Mouse (Mus musculus): ENCODE results near the gene Hprt. TPM values are rescaled to one million over a fixed set of nuclear protein-coding genes. Genes with fewer than 3 reads are reported as not detected.

Hprt gene
- polyA plus RNA-seq, 1 experiment from 2014 or later, result 162 TPM

- ATAC-seq (ENCODE audit: low read depth) (no peak), DNase-seq (ENCODE audit: low spot score) (peak; percentile 42)
- WGBS, result 54% methylated on average over 11 of the region's 11 CpGs
- no peak overlapping the region for H3K4me2 ChIP-seq (ENCODE audit: low read depth, low read length)
- no peaks in the 10 kb centered on the region for H3K36me3 ChIP-seq (ENCODE audit: control insufficient read depth, insufficient read depth, low read length)
- H3K27me3 ChIP-seq (replicated peaks; ENCODE audit: control insufficient read depth, insufficient read depth, low read length), result no peaks in the 10 kb centered on the region
- no peaks in the 10 kb centered on the region for H3K4me1 ChIP-seq (ENCODE audit: control insufficient read depth, insufficient read depth, low read length)
- no peak overlapping the region for H3K9ac ChIP-seq (ENCODE audit: low read depth, low read length)
- no peaks in the 10 kb centered on the region for H3K9me3 ChIP-seq (ENCODE audit: control insufficient read depth, low read length)
- no peak overlapping the region for H3K27ac ChIP-seq (replicated peaks; ENCODE audit: low read depth, low read length)
- H3K4me3 ChIP-seq (ENCODE audit: low read depth, low read length), result no peak overlapping the region
Observed at GRCm38 (mm10) chrX:53025471-53026223, 37.7 kb downstream of the Hprt start.

GRCm38 (mm10) chrX:53029559-53029958, 41.6 kb downstream of the Hprt start:
- no peaks in the 10 kb centered on the region for H3K36me3 ChIP-seq (ENCODE audit: control insufficient read depth, insufficient read depth, low read length)
- DNase-seq (ENCODE audit: low spot score) (no peak), ATAC-seq (ENCODE audit: low read depth) (no peak)
- WGBS, result 71% methylated on average over 5 of the region's 5 CpGs
- H3K27ac ChIP-seq (replicated peaks; ENCODE audit: low read depth, low read length), result no peak overlapping the region
- H3K4me2 ChIP-seq (ENCODE audit: low read depth, low read length), result no peak overlapping the region
- no peaks in the 10 kb centered on the region for H3K9me3 ChIP-seq (ENCODE audit: control insufficient read depth, low read length)
- no peak overlapping the region for H3K4me3 ChIP-seq (ENCODE audit: low read depth, low read length)
- no peaks in the 10 kb centered on the region for H3K27me3 ChIP-seq (replicated peaks; ENCODE audit: control insufficient read depth, insufficient read depth, low read length)
- no peaks in the 10 kb centered on the region for H3K4me1 ChIP-seq (ENCODE audit: control insufficient read depth, insufficient read depth, low read length)
- H3K9ac ChIP-seq (ENCODE audit: low read depth, low read length), result no peak overlapping the region

- no peak overlapping the region for H3K27ac ChIP-seq (replicated peaks; ENCODE audit: low read depth, low read length)
- H3K9ac ChIP-seq (ENCODE audit: low read depth, low read length), result no peak overlapping the region
- H3K4me2 ChIP-seq (ENCODE audit: low read depth, low read length), result no peak overlapping the region
- no peak for ATAC-seq (ENCODE audit: low read depth)
- H3K27me3 ChIP-seq (replicated peaks; ENCODE audit: control insufficient read depth, insufficient read depth, low read length), result no peaks in the 10 kb centered on the region
- H3K4me1 ChIP-seq (ENCODE audit: control insufficient read depth, insufficient read depth, low read length), result peaks cover 6% of the 10 kb centered on the region; the same call in 1 of the 2 replicates
- H3K4me3 ChIP-seq (ENCODE audit: low read depth, low read length), result no peak overlapping the region
- no peaks in the 10 kb centered on the region for H3K9me3 ChIP-seq (ENCODE audit: control insufficient read depth, low read length)
- H3K36me3 ChIP-seq (ENCODE audit: control insufficient read depth, insufficient read depth, low read length), result no peaks in the 10 kb centered on the region
- DNase-seq (ENCODE audit: low spot score), result no peak
- WGBS, result 91% methylated on average over 4 of the region's 4 CpGs
Observed at GRCm38 (mm10) chrX:53038194-53038593, 50.3 kb downstream of the Hprt start.

- Histone ChIP-seq H3K36me3 (ENCODE audit: control insufficient read depth, insufficient read depth, low read length) (no peaks in the 10 kb centered on the region), H3K4me2 (ENCODE audit: low read depth, low read length) (no peak overlapping the region), H3K27ac (replicated peaks; ENCODE audit: low read depth, low read length) (no peak overlapping the region), H3K9me3 (ENCODE audit: control insufficient read depth, low read length) (no peaks in the 10 kb centered on the region), H3K4me3 (ENCODE audit: low read depth, low read length) (no peak overlapping the region), H3K4me1 (ENCODE audit: control insufficient read depth, insufficient read depth, low read length) (peaks cover 6% of the 10 kb centered on the region; the same call in 1 of the 2 replicates), H3K9ac (ENCODE audit: low read depth, low read length) (no peak overlapping the region), H3K27me3 (replicated peaks; ENCODE audit: control insufficient read depth, insufficient read depth, low read length) (no peaks in the 10 kb centered on the region)
- 47% methylated on average over 5 of the region's 5 CpGs for WGBS
- ATAC-seq (ENCODE audit: low read depth), result no peak
- DNase-seq (ENCODE audit: low spot score), result no peak
Observed at GRCm38 (mm10) chrX:53039651-53040050, 51.7 kb downstream of the Hprt start.

GRCm38 (mm10) chrX:53040138-53040537, 52.2 kb downstream of the Hprt start:
- Histone ChIP-seq H3K27me3 (replicated peaks; ENCODE audit: control insufficient read depth, insufficient read depth, low read length) (no peaks in the 10 kb centered on the region), H3K9ac (ENCODE audit: low read depth, low read length) (no peak overlapping the region), H3K27ac (replicated peaks; ENCODE audit: low read depth, low read length) (no peak overlapping the region), H3K4me1 (ENCODE audit: control insufficient read depth, insufficient read depth, low read length) (peaks cover 9% of the 10 kb centered on the region; the same call in 1 of the 2 replicates), H3K4me3 (ENCODE audit: low read depth, low read length) (no peak overlapping the region), H3K9me3 (ENCODE audit: control insufficient read depth, low read length) (no peaks in the 10 kb centered on the region), H3K4me2 (ENCODE audit: low read depth, low read length) (no peak overlapping the region), H3K36me3 (ENCODE audit: control insufficient read depth, insufficient read depth, low read length) (no peaks in the 10 kb centered on the region)
- WGBS, result 83% methylated on average over 6 of the region's 6 CpGs
- DNase-seq (ENCODE audit: low spot score) (no peak), ATAC-seq (ENCODE audit: low read depth) (no peak)

GRCm38 (mm10) chrX:53041006-53041405, 53.1 kb downstream of the Hprt start:
- no peak overlapping the region for H3K27ac ChIP-seq (replicated peaks; ENCODE audit: low read depth, low read length)
- H3K9me3 ChIP-seq (ENCODE audit: control insufficient read depth, low read length), result no peaks in the 10 kb centered on the region
- DNase-seq (ENCODE audit: low spot score) (no peak), ATAC-seq (ENCODE audit: low read depth) (no peak)
- no peaks in the 10 kb centered on the region for H3K27me3 ChIP-seq (replicated peaks; ENCODE audit: control insufficient read depth, insufficient read depth, low read length)
- H3K4me2 ChIP-seq (ENCODE audit: low read depth, low read length), result no peak overlapping the region
- WGBS, result 77% methylated on average over 6 of the region's 6 CpGs
- no peak overlapping the region for H3K9ac ChIP-seq (ENCODE audit: low read depth, low read length)
- no peak overlapping the region for H3K4me3 ChIP-seq (ENCODE audit: low read depth, low read length)
- no peaks in the 10 kb centered on the region for H3K36me3 ChIP-seq (ENCODE audit: control insufficient read depth, insufficient read depth, low read length)
- H3K4me1 ChIP-seq (ENCODE audit: control insufficient read depth, insufficient read depth, low read length), result peaks cover 11% of the 10 kb centered on the region; the same call in 1 of the 2 replicates

GRCm38 (mm10) chrX:53045187-53045903, 57.4 kb downstream of the Hprt start:
- 31% methylated on average over 10 of the region's 10 CpGs for WGBS

GRCm38 (mm10) chrX:53046033-53046432, 58.1 kb downstream of the Hprt start:
- peak overlapping the region; percentile 59 for H3K27ac ChIP-seq (replicated peaks; ENCODE audit: low read depth, low read length)
- ATAC-seq (ENCODE audit: low read depth), result no peak

More at GRCm38 (mm10) chrX:53045187-53045903, 57.4 kb downstream of the Hprt start:
- no peaks in the 10 kb centered on the region for H3K27me3 ChIP-seq (replicated peaks; ENCODE audit: control insufficient read depth, insufficient read depth, low read length)
- H3K9ac ChIP-seq (ENCODE audit: low read depth, low read length), result no peak overlapping the region
- no peaks in the 10 kb centered on the region for H3K9me3 ChIP-seq (ENCODE audit: control insufficient read depth, low read length)
- DNase-seq (ENCODE audit: low spot score) (no peak), ATAC-seq (ENCODE audit: low read depth) (no peak)
- no peak overlapping the region for H3K4me2 ChIP-seq (ENCODE audit: low read depth, low read length)
- 0 out of 2 replicates have a peak, but pooled peaks cover 6% of the 10 kb centered on the region for H3K4me1 ChIP-seq (ENCODE audit: control insufficient read depth, insufficient read depth, low read length)
- H3K36me3 ChIP-seq (ENCODE audit: control insufficient read depth, insufficient read depth, low read length), result no peaks in the 10 kb centered on the region
- H3K27ac ChIP-seq (replicated peaks; ENCODE audit: low read depth, low read length), result peak overlapping the region; percentile 59; the same call in 1 of the 2 replicates
- no peak overlapping the region for H3K4me3 ChIP-seq (ENCODE audit: low read depth, low read length)

More at GRCm38 (mm10) chrX:53046033-53046432, 58.1 kb downstream of the Hprt start:
- Histone ChIP-seq H3K4me1 (ENCODE audit: control insufficient read depth, insufficient read depth, low read length) (0 out of 2 replicates have a peak, but pooled peaks cover 6% of the 10 kb centered on the region), H3K4me2 (ENCODE audit: low read depth, low read length) (no peak overlapping the region), H3K9me3 (ENCODE audit: control insufficient read depth, low read length) (no peaks in the 10 kb centered on the region), H3K36me3 (ENCODE audit: control insufficient read depth, insufficient read depth, low read length) (no peaks in the 10 kb centered on the region), H3K4me3 (ENCODE audit: low read depth, low read length) (no peak overlapping the region), H3K9ac (ENCODE audit: low read depth, low read length) (no peak overlapping the region), H3K27me3 (replicated peaks; ENCODE audit: control insufficient read depth, insufficient read depth, low read length) (no peaks in the 10 kb centered on the region)
- 65% methylated on average over 4 of the region's 4 CpGs for WGBS
- DNase-seq (ENCODE audit: low spot score), result no peak

Measured in embryonic facial prominence, embryonic 14.5 days (tissue).